Mouse (Mus musculus) CD4-positive, CD25-positive, alpha-beta regulatory T cell (primary cell): ENCODE measurements around the gene Sh3bgr. TPM values are rescaled to one million over a fixed set of nuclear protein-coding genes. Genes with fewer than 3 reads are reported as not detected.

Experiments
- polyA plus RNA-seq: library from polyadenylated mRNA; unstranded; fragments of 100-300 nt; shearing (Covaris generic); gene quantifications from one replicate; pipeline ENCODE4 v1.2.1, GENCODE M21; 2017

The Sh3bgr gene
- polyA plus RNA-seq, result 0.31 TPM

GRCm38 (mm10) chr16:96199913-96200701, at the start of gene Sh3bgr:
Gene Sh3bgr (plus strand): TSS chr16:96200450.

GRCm38 (mm10) chr16:96191531-96192506, 8.4 kb upstream of the Sh3bgr start, which contains the start of gene Lca5l:
Gene Lca5l (minus strand): TSS chr16:96192271.

GRCm38 (mm10) chr16:96235366-96235970, 35.2 kb downstream of the Sh3bgr start, which contains the start of gene B3galt5:
Gene B3galt5 (plus strand): TSS chr16:96235801.

Other genes starting within 250 kb of the Sh3bgr start
- gene Psmg1, start 209.5 kb upstream of the Sh3bgr start, polyA plus RNA-seq, result 62.1 TPM
- gene Brwd1, start 117.9 kb upstream of the Sh3bgr start, polyA plus RNA-seq, result 82.4 TPM
- 137 TPM for gene Hmgn1, start 72.7 kb upstream of the Sh3bgr start, polyA plus RNA-seq
- gene Wrb, start 55.0 kb upstream of the Sh3bgr start, polyA plus RNA-seq, result 11.4 TPM
- gene Lca5l, start 8.2 kb upstream of the Sh3bgr start, polyA plus RNA-seq, result not detected
- gene B3galt5, start 35.4 kb downstream of the Sh3bgr start, polyA plus RNA-seq, result 1.2 TPM
- not detected for gene Itgb2l, start 243.2 kb downstream of the Sh3bgr start, polyA plus RNA-seq